In genomic region chr4:43982053-43982732, GRCm38 (mm10) we compare ENCODE assay signal across 8 mouse cellular contexts. TPM values are rescaled to one million over a fixed set of nuclear protein-coding genes. Genes with fewer than 3 reads are reported as not detected.
A peak's percentile ranks its signal among the peaks of the same experiment; 100 is the strongest.
DNase-seq lines count a peak whose midpoint lies in the region; ATAC-seq and TF ChIP-seq lines count a peak whose summit lies in the region.

No protein-coding gene starts in this region.

- no peaks in the 10 kb centered on the region for H3K9me3 ChIP-seq in forebrain, postnatal 0 days (ENCODE audit: low read length)

- DNase-seq in MEL-GATA-1-ER (ENCODE audit: extremely low read depth, low read depth), result peak; percentile 66
- DNase-seq in cerebellum, adult 2 months, result peak; percentile 80 to 86
- DNase-seq in forebrain, postnatal 0 days, result peak; percentile 96
- DNase-seq in heart, postnatal 4 days, result peak; percentile 98
- peak; percentile 90 to 94 for DNase-seq in layer of hippocampus, adult 2 months (ENCODE audit: low spot score in 2 of 2)
- DNase-seq in lung, adult 2 months, result peak; percentile 94
- DNase-seq in testis, postnatal 14 days (ENCODE audit: low spot score), result peak; percentile 85

- peak; percentile 83 for TF ChIP-seq CTCF in cerebellum, adult 2 months (IDR thresholded peaks at IDR 0.05; ENCODE audit: borderline replicate concordance, insufficient read depth, low read depth, low read length)
- TF ChIP-seq CTCF in forebrain, postnatal 0 days (IDR thresholded peaks at IDR 0.05; ENCODE audit: low read depth), result peak; percentile 94
- peak; percentile 99 for TF ChIP-seq CTCF in layer of hippocampus, adult 2 months (conservative IDR thresholded peaks at IDR 0.05)
- peak; percentile 74 for TF ChIP-seq CTCF in lung, adult 2 months (IDR thresholded peaks at IDR 0.05; ENCODE audit: insufficient read depth, low read length)

- H3K27me3 ChIP-seq in cerebellum, adult 2 months (ENCODE audit: control insufficient read depth, insufficient read depth, low read length), result no peaks in the 10 kb centered on the region
- no peaks in the 10 kb centered on the region for H3K27me3 ChIP-seq in forebrain, postnatal 0 days (ENCODE audit: insufficient read depth, low read length)

- WGBS in cerebellum, adult 2 months, result 3% methylated on average over 24 of the region's 24 CpGs
- 2% methylated on average over 24 of the region's 24 CpGs for WGBS in forebrain, postnatal 0 days
- WGBS in lung, adult 2 months, result 1% methylated on average over 24 of the region's 24 CpGs

- H3K4me2 ChIP-seq in forebrain, postnatal 0 days (ENCODE audit: low read depth), result peak overlapping the region; percentile 73

- H3K36me3 ChIP-seq in forebrain, postnatal 0 days (ENCODE audit: insufficient read depth), result no peaks in the 10 kb centered on the region

- H3K9ac ChIP-seq in forebrain, postnatal 0 days, result peak overlapping the region; percentile 57

- H3K4me1 ChIP-seq in cerebellum, adult 2 months (ENCODE audit: control insufficient read depth, insufficient read depth, low read length), result no peaks in the 10 kb centered on the region
- peaks cover 8% of the 10 kb centered on the region; the same call in 1 of the 2 replicates for H3K4me1 ChIP-seq in forebrain, postnatal 0 days (ENCODE audit: insufficient read depth)
- H3K4me1 ChIP-seq in lung, adult 2 months (ENCODE audit: control insufficient read depth, insufficient read depth, low read length), result peaks cover 12% of the 10 kb centered on the region

- peak; percentile 97 for ATAC-seq in forebrain, postnatal 0 days
- peak; percentile 88 for ATAC-seq in neutrophil, adult 5-6 weeks (ENCODE audit: extremely low read depth, insufficient number of reproducible peaks, low FRiP score, poor library complexity, severe bottlenecking)

- no peak for TF ChIP-seq POLR2A in cerebellum, adult 2 months (IDR thresholded peaks at IDR 0.05; ENCODE audit: borderline replicate concordance, insufficient read depth, low read length)
- no peak for TF ChIP-seq POLR2A in lung, adult 2 months (IDR thresholded peaks at IDR 0.05; ENCODE audit: borderline replicate concordance, extremely low read depth, low read depth, low read length)

- H3K27ac ChIP-seq in cerebellum, adult 2 months (ENCODE audit: insufficient read depth, low read length), result no peak overlapping the region
- H3K27ac ChIP-seq in forebrain, postnatal 0 days (ENCODE audit: low read depth, low read length), result 0 out of 2 replicates have a peak overlapping the region, but pooled peaks have one; percentile 9
- H3K27ac ChIP-seq in layer of hippocampus, adult 2 months, result peak overlapping the region; percentile 28; the same call in 1 of the 2 replicates

- H3K4me3 ChIP-seq in cerebellum, adult 2 months (replicated peaks; ENCODE audit: insufficient read depth, low read depth, low read length), result peak overlapping the region; percentile 16
- H3K4me3 ChIP-seq in forebrain, postnatal 0 days (ENCODE audit: low read depth, low read length), result peak overlapping the region; percentile 32
- H3K4me3 ChIP-seq in layer of hippocampus, adult 2 months, result peak overlapping the region; percentile 45
- H3K4me3 ChIP-seq in lung, adult 2 months (replicated peaks; ENCODE audit: extremely low read depth, low read depth, low read length), result peak overlapping the region; percentile 42

RNA-seq across cellular contexts. Expression of gene Ccin, which starts 1.1 kb away (rescaled TPM):
- polyA plus RNA-seq in cerebellum, adult 2 months (2012; rRNA removed), result not detected in 2 replicates
- total RNA-seq in forebrain, postnatal 0 days (2014; rRNA removed), result 0.19 and 0.46 TPM in 2 replicates
- 0.08 TPM in 1 of 2 replicates, not detected in the other for polyA plus RNA-seq in forebrain, postnatal 0 days (2015; fragmentation: Nextera tagmentation; extraction: Ambion mirVana)
- total RNA-seq in heart, postnatal 4 days (2021), result under 1 TPM; 0.26 to 0.47 TPM
- total RNA-seq in layer of hippocampus, adult 2 months (2021), result not detected
- 0.07 and 0.14 TPM in 2 replicates for polyA plus RNA-seq in lung, adult 2 months (2012; rRNA removed)
- 1.6 and 3.6 TPM in 2 replicates for total RNA-seq in neutrophil, adult 5-6 weeks (2017)

RNA-seq across cellular contexts. Expression of gene Clta, which starts 22.1 kb away (rescaled TPM):
- polyA plus RNA-seq in cerebellum, adult 2 months (2012; rRNA removed), result 459 and 486 TPM in 2 replicates
- 579 and 718 TPM in 2 replicates for total RNA-seq in forebrain, postnatal 0 days (2014; rRNA removed)
- 377 and 380 TPM in 2 replicates for polyA plus RNA-seq in forebrain, postnatal 0 days (2015; fragmentation: Nextera tagmentation; extraction: Ambion mirVana)
- total RNA-seq in heart, postnatal 4 days (2021), result 100 to 1,000 TPM; 108 TPM
- total RNA-seq in layer of hippocampus, adult 2 months (2021), result 100 to 1,000 TPM; 285 to 293 TPM
- 165 and 187 TPM in 2 replicates for polyA plus RNA-seq in lung, adult 2 months (2012; rRNA removed)
- 339 TPM in 2 replicates for total RNA-seq in neutrophil, adult 5-6 weeks (2017)

RNA-seq across cellular contexts. Expression of gene Glipr2, which starts 25.0 kb away (rescaled TPM):
- polyA plus RNA-seq in cerebellum, adult 2 months (2012; rRNA removed), result 6.8 and 7.4 TPM in 2 replicates
- total RNA-seq in forebrain, postnatal 0 days (2014; rRNA removed), result 25.4 and 25.5 TPM in 2 replicates
- 22.2 and 22.6 TPM in 2 replicates for polyA plus RNA-seq in forebrain, postnatal 0 days (2015; fragmentation: Nextera tagmentation; extraction: Ambion mirVana)
- total RNA-seq in heart, postnatal 4 days (2021), result 10 to 100 TPM; 31.0 to 32.9 TPM
- 1 to 10 TPM; 2.5 to 2.7 TPM for total RNA-seq in layer of hippocampus, adult 2 months (2021)
- 14.3 and 18.1 TPM in 2 replicates for polyA plus RNA-seq in lung, adult 2 months (2012; rRNA removed)
- total RNA-seq in neutrophil, adult 5-6 weeks (2017), result 257 and 262 TPM in 2 replicates
